In the genomic region with DNA sequence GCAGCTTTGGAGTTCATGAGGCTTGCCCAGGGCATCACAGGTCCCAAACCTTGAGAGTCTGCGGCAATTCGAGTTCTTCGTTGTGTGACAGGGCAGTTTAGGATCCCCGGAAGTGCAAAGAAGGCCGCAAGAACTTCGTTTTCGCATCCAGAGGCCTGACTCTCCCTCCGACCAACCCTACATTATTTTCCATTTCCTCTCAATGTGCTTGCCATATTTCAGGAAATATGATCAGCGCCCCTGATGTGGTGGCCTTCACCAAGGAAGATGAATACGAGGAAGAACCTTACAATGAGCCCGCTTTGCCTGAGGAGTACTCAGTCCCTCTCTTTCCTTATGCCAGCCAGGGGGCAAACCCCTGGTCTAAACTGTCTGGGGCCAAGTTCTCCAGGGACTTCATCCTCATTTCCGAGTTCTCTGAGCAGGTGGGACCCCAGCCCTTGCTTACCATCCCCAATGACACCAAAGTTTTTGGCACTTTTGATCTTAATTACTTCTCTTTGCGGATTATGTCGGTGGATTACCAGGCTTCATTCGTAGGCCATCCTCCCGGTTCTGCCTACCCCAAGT, we compare ENCODE assay signal across 8 mouse cellular contexts. TPM values are rescaled to one million over a fixed set of nuclear protein-coding genes. Genes with fewer than 3 reads are reported as not detected.
DNase-seq lines count a peak whose midpoint lies in the region; ATAC-seq and TF ChIP-seq lines count a peak whose summit lies in the region.

No protein-coding gene starts in this region.

- H3K36me3 ChIP-seq in spleen, adult 2 months (ENCODE audit: control insufficient read depth, insufficient read depth, low read length) = no peaks in the 10 kb centered on the region; the same call in 1 of the 2 replicates
- H3K36me3 ChIP-seq in limb, embryonic 15.5 days = peaks cover 22% of the 10 kb centered on the region
- 0 out of 2 replicates have a peak, but pooled peaks cover 4% of the 10 kb centered on the region for H3K36me3 ChIP-seq in stomach, embryonic 15.5 days

- H3K4me1 ChIP-seq in cerebellum, adult 2 months (ENCODE audit: control insufficient read depth, insufficient read depth, low read length) = peaks cover 23% of the 10 kb centered on the region
- peaks cover 28% of the 10 kb centered on the region for H3K4me1 ChIP-seq in spleen, adult 2 months (ENCODE audit: control insufficient read depth, insufficient read depth, insufficient read length)
- H3K4me1 ChIP-seq in limb, embryonic 15.5 days = peaks cover 67% of the 10 kb centered on the region
- H3K4me1 ChIP-seq in stomach, embryonic 15.5 days = peaks cover 58% of the 10 kb centered on the region

- no peak for ATAC-seq in limb, embryonic 15.5 days (ENCODE audit: insufficient number of reproducible peaks, low FRiP score, low TSS enrichment, low read depth)
- no peak for ATAC-seq in stomach, embryonic 15.5 days (ENCODE audit: insufficient read depth, low FRiP score, low read depth)

- H3K4me3 ChIP-seq in cerebellum, adult 2 months (replicated peaks; ENCODE audit: insufficient read depth, low read depth, low read length) = peak overlapping the region; percentile 83
- H3K4me3 ChIP-seq in spleen, adult 2 months (ENCODE audit: extremely low read depth, insufficient read depth, insufficient read length) = peak overlapping the region; percentile 82
- H3K4me3 ChIP-seq in limb, embryonic 15.5 days = peak overlapping the region; percentile 92
- H3K4me3 ChIP-seq in stomach, embryonic 15.5 days (replicated peaks) = peak overlapping the region; percentile 89

- TF ChIP-seq CTCF in cerebellum, adult 2 months (IDR thresholded peaks at IDR 0.05; ENCODE audit: borderline replicate concordance, insufficient read depth, low read depth, low read length) = no peak
- no peak for TF ChIP-seq CTCF in spleen, adult 2 months (IDR thresholded peaks at IDR 0.05; ENCODE audit: extremely low read depth, insufficient read depth, insufficient read length, insufficient replicate concordance)

- WGBS in cerebellum, adult 2 months = 23% methylated on average over 16 of the region's 16 CpGs
- 27% methylated on average over 16 of the region's 16 CpGs for WGBS in spleen, adult 2 months
- WGBS in limb, embryonic 15.5 days = 25% methylated on average over 16 of the region's 16 CpGs
- WGBS in stomach, embryonic 15.5 days = 23% methylated on average over 16 of the region's 16 CpGs

- H3K9ac ChIP-seq in limb, embryonic 15.5 days = peak overlapping the region; percentile 78
- peak overlapping the region; percentile 68 for H3K9ac ChIP-seq in stomach, embryonic 15.5 days

- H3K27ac ChIP-seq in cerebellum, adult 2 months (ENCODE audit: insufficient read depth, low read length) = peak overlapping the region; percentile 37; the same call in 1 of the 2 replicates
- peak overlapping the region; percentile 76 for H3K27ac ChIP-seq in spleen, adult 2 months (ENCODE audit: insufficient read depth, low read length)
- peak overlapping the region; percentile 90 for H3K27ac ChIP-seq in limb, embryonic 15.5 days
- H3K27ac ChIP-seq in stomach, embryonic 15.5 days = peak overlapping the region; percentile 92

- TF ChIP-seq POLR2A in cerebellum, adult 2 months (IDR thresholded peaks at IDR 0.05; ENCODE audit: borderline replicate concordance, insufficient read depth, low read length) = no peak
- no peak for TF ChIP-seq POLR2A in spleen, adult 2 months (IDR thresholded peaks at IDR 0.05; ENCODE audit: low read depth, low read length)

- no peaks in the 10 kb centered on the region for H3K27me3 ChIP-seq in cerebellum, adult 2 months (ENCODE audit: control insufficient read depth, insufficient read depth, low read length)
- H3K27me3 ChIP-seq in spleen, adult 2 months (ENCODE audit: control insufficient read depth, insufficient read depth, low read length) = no peaks in the 10 kb centered on the region
- no peaks in the 10 kb centered on the region for H3K27me3 ChIP-seq in limb, embryonic 15.5 days
- no peaks in the 10 kb centered on the region for H3K27me3 ChIP-seq in stomach, embryonic 15.5 days (replicated peaks)

- DNase-seq in cerebellum, adult 2 months = no peak
- no peak for DNase-seq in cerebellum, postnatal 4 days (ENCODE audit: low spot score in 2 of 2)
- no peak for DNase-seq in spleen, adult 2 months (ENCODE audit: low read depth in 1 of 2, low spot score in 2 of 2)
- no peak for DNase-seq in spleen, postnatal 10 days (ENCODE audit: low spot score in 2 of 2)
- DNase-seq in adrenal gland, adult 18-20 months (ENCODE audit: low spot score in 2 of 2) = no peak
- no peak for DNase-seq in kidney, postnatal 14 days

- H3K9me3 ChIP-seq in limb, embryonic 15.5 days = no peaks in the 10 kb centered on the region
- no peaks in the 10 kb centered on the region for H3K9me3 ChIP-seq in stomach, embryonic 15.5 days

- peak overlapping the region; percentile 73 for H3K4me2 ChIP-seq in limb, embryonic 15.5 days
- H3K4me2 ChIP-seq in stomach, embryonic 15.5 days = peak overlapping the region; percentile 80

RNA-seq across cellular contexts. Expression of a gene that starts 0.6 kb away (rescaled TPM):
- polyA plus RNA-seq in cerebellum, adult 2 months (2012; rRNA removed) = 16.4 and 17.5 TPM in 2 replicates
- polyA plus RNA-seq in spleen, adult 2 months (2012; rRNA removed) = 12.2 and 12.5 TPM in 2 replicates
- polyA plus RNA-seq in limb, embryonic 15.5 days (2015; fragmentation: Nextera tagmentation; extraction: Ambion mirVana) = 5.4 and 5.6 TPM in 2 replicates
- 4.5 and 5.2 TPM in 2 replicates for polyA plus RNA-seq in stomach, embryonic 15.5 days (2015; fragmentation: Nextera tagmentation; extraction: Ambion mirVana)
- total RNA-seq in adrenal gland, adult 18-20 months (2021) = 10 to 100 TPM; 26.9 to 28.4 TPM

RNA-seq across cellular contexts. Expression of a gene that starts 0.7 kb away (rescaled TPM):
- 6.8 and 7.2 TPM in 2 replicates for polyA plus RNA-seq in cerebellum, adult 2 months (2012; rRNA removed)
- polyA plus RNA-seq in spleen, adult 2 months (2012; rRNA removed) = 7.3 and 9.5 TPM in 2 replicates
- polyA plus RNA-seq in limb, embryonic 15.5 days (2015; fragmentation: Nextera tagmentation; extraction: Ambion mirVana) = 16.0 and 16.8 TPM in 2 replicates
- 11.6 and 12.8 TPM in 2 replicates for polyA plus RNA-seq in stomach, embryonic 15.5 days (2015; fragmentation: Nextera tagmentation; extraction: Ambion mirVana)
- 1 to 10 TPM; 5.9 to 7.7 TPM for total RNA-seq in adrenal gland, adult 18-20 months (2021)

RNA-seq across cellular contexts. Expression of a gene that starts 33.6 kb away (rescaled TPM):
- 3.3 and 4.5 TPM in 2 replicates for polyA plus RNA-seq in cerebellum, adult 2 months (2012; rRNA removed)
- 7.8 and 9.6 TPM in 2 replicates for polyA plus RNA-seq in spleen, adult 2 months (2012; rRNA removed)
- polyA plus RNA-seq in limb, embryonic 15.5 days (2015; fragmentation: Nextera tagmentation; extraction: Ambion mirVana) = 39.7 and 53.2 TPM in 2 replicates
- 72.6 and 85.4 TPM in 2 replicates for polyA plus RNA-seq in stomach, embryonic 15.5 days (2015; fragmentation: Nextera tagmentation; extraction: Ambion mirVana)
- 10 to 100 TPM; 21.4 to 81.1 TPM for total RNA-seq in adrenal gland, adult 18-20 months (2021)

RNA-seq across cellular contexts. Expression of a gene that starts 49.7 kb away (rescaled TPM):
- 27.4 and 28.4 TPM in 2 replicates for polyA plus RNA-seq in cerebellum, adult 2 months (2012; rRNA removed)
- 12.8 and 14.6 TPM in 2 replicates for polyA plus RNA-seq in spleen, adult 2 months (2012; rRNA removed)
- 15.1 and 16.8 TPM in 2 replicates for polyA plus RNA-seq in limb, embryonic 15.5 days (2015; fragmentation: Nextera tagmentation; extraction: Ambion mirVana)
- polyA plus RNA-seq in stomach, embryonic 15.5 days (2015; fragmentation: Nextera tagmentation; extraction: Ambion mirVana) = 9.9 and 11.3 TPM in 2 replicates
- 10 to 100 TPM; 27.0 to 32.3 TPM for total RNA-seq in adrenal gland, adult 18-20 months (2021)

RNA-seq across cellular contexts. Expression of a gene that starts 50.8 kb away (rescaled TPM):
- polyA plus RNA-seq in cerebellum, adult 2 months (2012; rRNA removed) = 160 and 177 TPM in 2 replicates
- polyA plus RNA-seq in spleen, adult 2 months (2012; rRNA removed) = 164 and 199 TPM in 2 replicates
- polyA plus RNA-seq in limb, embryonic 15.5 days (2015; fragmentation: Nextera tagmentation; extraction: Ambion mirVana) = 70.8 and 76.5 TPM in 2 replicates
- polyA plus RNA-seq in stomach, embryonic 15.5 days (2015; fragmentation: Nextera tagmentation; extraction: Ambion mirVana) = 76.8 and 78.9 TPM in 2 replicates
- 100 to 1,000 TPM; 145 to 174 TPM for total RNA-seq in adrenal gland, adult 18-20 months (2021)

Comparison
In these comparisons a context has a peak if more than half of its experiments do, and no peak if none do; other contexts are left out.
1. H3K27ac ChIP-seq: peak in every context shown above with its lines; median percentile 92 in stomach, embryonic 15.5 days; 90 in limb, embryonic 15.5 days; 76 in spleen, adult 2 months; 37 in cerebellum, adult 2 months.